Mouse (Mus musculus) lung, embryonic 14.5 days (tissue): ENCODE results near the gene Zc3h7a. TPM values are rescaled to one million over a fixed set of nuclear protein-coding genes. Genes with fewer than 3 reads are reported as not detected.

Experiments
- ATAC-seq: fragments of 200-750 bp; cut with Nextera tagmentation; 2 replicates; pipeline ENCODE4 v1.8.0; 2017; ENCODE audit warnings: mild to moderate bottlenecking, moderate TSS enrichment, moderate library complexity; ENCODE audit not compliant: insufficient read depth
- DNase-seq: peaks from one replicate; pipeline ENCODE4 v3.0.0-alpha.2; 2015
- H3K27ac ChIP-seq: fragments of 300-500 bp; sonication (generic); 2 replicates; pipeline ENCODE4 v1.5.1; 2014; ENCODE audit warnings: low read depth, mild to moderate bottlenecking, moderate library complexity
- H3K27me3 ChIP-seq: fragments of 300-500 bp; sonication (generic); 2 replicates; pipeline ENCODE4 v1.6.1; 2014; ENCODE audit warnings: low read length, control low read depth; ENCODE audit not compliant: insufficient read depth
- H3K36me3 ChIP-seq: fragments of 300-500 bp; sonication (generic); 2 replicates; pipeline ENCODE4 v1.6.1; 2014; ENCODE audit warnings: control low read depth; ENCODE audit not compliant: insufficient read depth
- H3K4me1 ChIP-seq: fragments of 300-500 bp; sonication (generic); 2 replicates; pipeline ENCODE4 v1.6.1; 2014; ENCODE audit warnings: antibody characterized with exemption, control low read depth; ENCODE audit not compliant: insufficient read depth
- H3K4me2 ChIP-seq: fragments of 300-500 bp; sonication (generic); 2 replicates; pipeline ENCODE4 v1.6.1; 2014; ENCODE audit warnings: mild to moderate bottlenecking
- H3K4me3 ChIP-seq: fragments of 300-500 bp; sonication (generic); 2 replicates; pipeline ENCODE4 v1.5.1; 2014; ENCODE audit warnings: low read depth, low read length
- H3K9ac ChIP-seq: fragments of 300-500 bp; sonication (generic); 2 replicates; pipeline ENCODE4 v1.6.1; 2014
- H3K9me3 ChIP-seq: fragments of 300-500 bp; sonication (generic); 2 replicates; pipeline ENCODE4 v1.6.1; 2016; ENCODE audit warnings: low read depth, low read length, control low read depth
- CTCF ChIP-seq: IDR thresholded peaks from 2 replicates; pipeline ENCODE4 v1.5.1; 2016; ENCODE audit warnings: antibody characterized with exemption, low read depth
- WGBS: fragments of 180-500 bp; shearing (Covaris S2); extraction: QIAGEN DNeasy Blood & Tissue Kit; methylation state at CpG from one replicate; pipeline ENCODE4 v1.1.7; 2014; 5-methylcytosine and 5-hydroxymethylcytosine counted together
- polyA plus RNA-seq: library from polyadenylated mRNA; unstranded; fragments of >200 nt; fragmentation: Nextera tagmentation; extraction: Ambion mirVana; gene quantifications from 2 replicates; pipeline ENCODE4 v1.2.1, GENCODE M21; 2014

Gene Zc3h7a
- polyA plus RNA-seq, 1 experiment from 2014 or later, result 95.8 TPM

DNA sequence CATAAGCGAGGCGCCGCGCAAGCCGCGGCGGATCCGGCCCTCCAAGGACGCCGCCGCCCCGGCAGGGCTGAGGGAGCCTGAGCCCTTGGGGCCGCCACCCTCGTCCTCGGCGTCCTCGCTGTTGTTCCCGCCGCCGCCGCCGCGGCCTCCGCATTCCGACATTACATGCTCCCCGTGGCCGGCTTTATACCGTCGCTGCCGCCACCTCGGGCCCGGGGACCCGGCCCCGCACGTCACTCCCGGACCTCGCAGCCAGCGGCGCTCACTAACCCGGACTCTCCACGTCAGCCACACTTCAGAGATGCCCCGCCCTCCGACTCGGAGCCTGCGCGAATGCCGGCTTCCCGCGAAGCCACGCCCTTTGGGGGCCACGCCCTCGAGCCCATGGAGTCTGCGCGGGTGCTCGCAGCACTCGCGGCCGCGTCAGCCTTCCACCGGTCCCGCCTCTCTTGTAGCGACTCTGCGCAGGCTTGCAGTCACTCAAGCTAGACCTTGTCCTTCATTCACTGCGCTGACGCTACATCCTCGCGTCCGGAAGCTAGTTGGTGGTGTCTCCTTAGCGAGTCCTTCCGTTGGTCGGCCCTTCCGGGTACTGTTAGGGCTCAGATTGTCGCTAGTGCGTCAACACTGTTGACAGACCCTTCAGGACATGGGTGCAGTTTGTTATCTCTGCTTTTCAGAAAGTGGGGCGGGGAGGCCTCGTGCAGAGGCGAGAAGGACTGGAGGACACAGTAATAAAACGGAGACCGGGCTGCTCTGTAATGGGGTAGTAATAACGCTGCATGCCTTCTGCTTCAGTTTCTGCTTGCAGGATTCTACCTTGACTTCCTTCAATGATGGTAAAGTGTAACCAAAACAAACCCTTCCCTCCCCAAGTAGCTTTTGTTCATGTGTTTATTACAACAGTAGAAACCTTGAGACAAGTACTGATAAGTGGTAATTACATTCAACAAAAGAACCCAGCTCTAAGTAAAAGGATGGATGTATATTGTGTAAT is 41.5 kb downstream of the Zc3h7a start, which contains the start of gene Txndc11:
Gene Txndc11, minus strand, starts transcription at position 303 of the 997 bp plus-strand sequence.
- peak within 1 kb of the TSS; percentile 97 for H3K4me3 ChIP-seq
- peaks cover 13% of the 10 kb centered on the region; the same call in 1 of the 2 replicates for H3K4me1 ChIP-seq
- WGBS, result under 1% methylated on average over 67 of the region's 80 CpGs
- peak within 1 kb of the TSS; percentile 87 for H3K4me2 ChIP-seq
- ATAC-seq (peak; percentile 99), DNase-seq (peak; percentile 100)
- H3K27me3 ChIP-seq, result no peaks in the 10 kb centered on the region
- peak within 1 kb of the TSS; percentile 93 for H3K27ac ChIP-seq
- peaks cover 33% of the 10 kb centered on the region for H3K36me3 ChIP-seq
- H3K9me3 ChIP-seq, result no peaks in the 10 kb centered on the region
- H3K9ac ChIP-seq, result peak within 1 kb of the TSS; percentile 93
- no peak for TF ChIP-seq CTCF

DNA sequence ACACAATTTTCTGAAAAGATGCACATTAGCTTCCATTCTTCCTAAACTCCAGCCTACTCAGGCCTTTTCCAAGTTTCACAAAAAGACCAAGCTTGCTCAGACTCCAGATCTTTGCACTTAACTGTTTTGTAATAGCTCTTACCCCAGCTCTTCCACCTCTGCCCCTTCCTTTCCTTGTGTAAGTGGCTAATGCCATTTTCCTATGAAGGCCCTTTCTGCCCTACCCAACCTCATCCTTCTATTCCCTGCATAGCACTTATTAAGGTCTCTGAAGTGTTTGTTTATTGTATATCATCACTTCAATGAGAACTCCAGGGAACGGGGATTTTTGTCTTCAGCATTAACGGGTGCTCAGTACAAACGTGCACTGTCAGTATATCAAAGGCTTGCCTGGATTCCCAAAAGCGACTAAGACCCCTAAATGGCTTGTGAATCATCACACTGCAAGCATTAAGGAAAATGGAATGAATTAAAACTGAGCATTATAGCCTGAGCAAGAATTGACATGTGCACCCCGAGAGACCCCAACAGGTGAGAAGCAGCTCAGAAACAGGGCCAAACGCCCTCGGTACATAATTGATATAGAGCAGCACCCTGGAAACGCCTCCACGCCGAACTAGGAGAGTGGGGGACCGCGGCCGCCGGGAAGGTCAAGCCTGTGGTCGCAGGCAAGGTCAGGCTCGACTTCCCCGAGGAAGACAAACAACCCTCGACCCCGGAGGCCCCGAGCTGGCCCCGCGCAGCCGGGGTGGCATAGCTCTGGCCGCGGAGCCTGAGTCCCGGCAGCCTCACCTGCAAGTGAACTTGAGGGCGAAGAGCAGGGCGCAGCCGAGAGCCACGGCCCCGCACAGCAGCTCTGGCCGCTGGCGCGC is 42.5 kb downstream of the Zc3h7a start:
- DNase-seq (peak; percentile 8), ATAC-seq (no peak)
- Histone ChIP-seq H3K27ac (peak overlapping the region; percentile 93), H3K36me3 (peaks cover 25% of the 10 kb centered on the region), H3K9me3 (no peaks in the 10 kb centered on the region), H3K4me3 (peak overlapping the region; percentile 97), H3K4me1 (peaks cover 13% of the 10 kb centered on the region; the same call in 1 of the 2 replicates), H3K27me3 (no peaks in the 10 kb centered on the region), H3K9ac (peak overlapping the region; percentile 93), H3K4me2 (peak overlapping the region; percentile 87)
- WGBS, result under 1% methylated on average over 34 of the region's 34 CpGs
- no peak for TF ChIP-seq CTCF

DNA sequence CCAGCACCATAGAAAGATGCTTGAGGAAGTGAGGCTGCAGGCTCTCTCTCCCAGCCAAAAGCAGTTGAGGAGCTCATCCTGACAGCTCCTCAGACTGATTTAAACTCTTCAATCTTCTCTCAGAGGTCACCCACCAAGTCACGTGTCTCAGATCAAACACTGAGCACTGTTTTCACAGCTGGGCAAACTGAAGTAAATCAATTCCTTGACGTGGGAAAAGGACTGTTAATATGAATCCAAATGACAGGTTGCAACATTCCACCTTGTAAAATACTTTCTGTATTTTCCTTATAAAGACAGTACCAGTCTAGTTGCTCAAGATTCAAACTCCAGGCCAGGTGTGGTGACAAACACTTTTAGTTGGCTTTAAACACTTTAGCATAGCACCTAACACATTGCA is 43.4 kb downstream of the Zc3h7a start:
- TF ChIP-seq CTCF, result no peak
- Histone ChIP-seq H3K9ac (peak overlapping the region; percentile 93), H3K27ac (no peak overlapping the region), H3K9me3 (no peaks in the 10 kb centered on the region), H3K4me2 (peak overlapping the region; percentile 87), H3K27me3 (no peaks in the 10 kb centered on the region), H3K36me3 (peaks cover 30% of the 10 kb centered on the region), H3K4me1 (peaks cover 13% of the 10 kb centered on the region; the same call in 1 of the 2 replicates), H3K4me3 (peak overlapping the region; percentile 97)
- WGBS, result 8% methylated on average over 2 of the region's 2 CpGs
- ATAC-seq (no peak), DNase-seq (no peak)

DNA sequence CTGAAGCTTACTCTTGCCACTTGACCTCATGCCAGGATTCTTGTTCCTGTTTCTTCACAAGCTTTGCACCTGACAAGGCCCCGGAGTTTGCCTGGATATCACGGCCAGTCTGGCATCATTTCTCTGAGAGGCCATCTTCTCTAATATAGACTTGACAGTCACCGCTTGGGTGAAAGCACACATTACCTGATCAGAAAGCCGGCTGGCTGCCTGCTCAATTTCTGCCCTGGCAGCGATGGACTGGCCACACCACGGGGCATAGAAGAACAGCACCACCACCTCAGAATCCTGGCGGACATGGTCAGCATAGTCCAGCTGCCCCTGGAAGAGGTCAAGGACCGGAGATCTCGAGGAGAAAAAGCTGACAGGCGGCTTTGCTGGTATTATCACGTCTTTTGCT is 47.9 kb downstream of the Zc3h7a start:
- 88% methylated on average over 11 of the region's 11 CpGs for WGBS
- Histone ChIP-seq H3K4me2 (no peak overlapping the region), H3K4me1 (peaks cover 13% of the 10 kb centered on the region; the same call in 1 of the 2 replicates), H3K4me3 (no peak overlapping the region), H3K36me3 (peaks cover 46% of the 10 kb centered on the region), H3K9ac (no peak overlapping the region), H3K27ac (no peak overlapping the region), H3K27me3 (no peaks in the 10 kb centered on the region), H3K9me3 (no peaks in the 10 kb centered on the region)
- no peak for TF ChIP-seq CTCF
- DNase-seq (no peak), ATAC-seq (no peak)

DNA sequence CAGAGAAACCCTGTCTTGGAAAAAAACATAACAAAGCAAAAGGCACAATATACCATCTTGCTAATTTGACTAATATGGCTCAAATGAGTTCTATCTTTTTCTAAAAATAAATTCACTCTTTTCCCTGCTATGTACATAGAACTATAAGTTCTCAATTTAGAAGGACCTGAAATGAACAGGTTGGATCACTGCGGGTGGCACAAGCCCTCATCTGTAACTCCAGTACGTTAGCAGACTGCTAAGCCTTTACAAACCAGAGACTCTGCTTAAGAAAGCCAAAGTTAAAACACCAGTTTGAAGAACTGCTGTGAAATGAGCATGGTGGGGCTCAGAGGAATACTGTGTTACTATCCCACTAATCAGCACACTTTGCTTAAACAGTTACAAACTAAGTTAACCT is 50.8 kb downstream of the Zc3h7a start:
- no peak for TF ChIP-seq CTCF
- H3K4me1 ChIP-seq, result no peaks in the 10 kb centered on the region
- H3K36me3 ChIP-seq, result peaks cover 64% of the 10 kb centered on the region
- H3K4me3 ChIP-seq, result no peak overlapping the region
- no peak for DNase-seq
- 89% methylated on average over 2 of the region's 2 CpGs for WGBS
- ATAC-seq, result no peak
- no peak overlapping the region for H3K27ac ChIP-seq
- no peaks in the 10 kb centered on the region for H3K27me3 ChIP-seq
- no peak overlapping the region for H3K9ac ChIP-seq
- H3K9me3 ChIP-seq, result no peaks in the 10 kb centered on the region
- no peak overlapping the region for H3K4me2 ChIP-seq

DNA sequence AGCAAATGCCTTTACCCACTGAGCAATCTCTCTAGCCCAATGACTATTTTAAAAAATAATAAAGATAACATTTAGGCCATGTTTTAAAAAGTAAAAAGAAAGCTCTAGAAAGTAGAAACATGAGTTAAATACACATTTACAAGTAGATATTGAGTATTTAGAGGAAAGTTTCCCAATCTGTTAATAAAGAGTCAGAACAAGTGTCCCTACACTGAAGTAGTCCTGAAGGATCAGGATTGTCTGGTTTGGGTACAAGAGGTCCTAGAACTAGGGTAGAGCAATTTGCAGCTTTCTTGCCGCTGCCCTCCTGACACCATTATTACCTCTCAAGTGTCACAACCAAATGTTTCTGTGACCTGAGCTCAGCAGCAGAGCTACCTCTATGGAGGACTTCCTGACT is 52.1 kb downstream of the Zc3h7a start:
- H3K27me3 ChIP-seq, result no peaks in the 10 kb centered on the region
- H3K4me1 ChIP-seq, result no peaks in the 10 kb centered on the region
- no peak overlapping the region for H3K4me3 ChIP-seq
- 89% methylated on average over 1 of the region's 1 CpGs for WGBS
- no peak for ATAC-seq
- H3K4me2 ChIP-seq, result no peak overlapping the region
- H3K27ac ChIP-seq, result no peak overlapping the region
- no peak overlapping the region for H3K9ac ChIP-seq
- no peak for DNase-seq
- TF ChIP-seq CTCF, result no peak
- H3K36me3 ChIP-seq, result peaks cover 75% of the 10 kb centered on the region
- no peaks in the 10 kb centered on the region for H3K9me3 ChIP-seq

DNA sequence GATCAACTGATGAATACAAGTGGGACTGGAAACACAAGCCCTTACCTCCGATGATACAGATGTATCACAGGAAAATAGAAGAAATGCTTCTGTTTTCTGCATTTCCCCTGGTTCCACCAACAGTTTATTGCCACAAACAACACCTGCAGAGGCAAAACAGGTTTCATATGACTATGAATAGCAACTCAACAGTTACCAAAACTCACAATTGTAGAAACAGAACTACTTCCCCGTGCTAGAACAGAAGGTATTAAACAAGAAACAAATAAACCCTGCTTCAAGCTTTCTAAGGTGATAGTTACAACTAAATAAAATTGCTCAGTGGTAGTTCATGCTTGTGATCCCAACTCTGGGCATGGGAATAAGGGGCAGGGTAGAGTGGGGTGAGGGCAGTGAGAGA is 53.6 kb downstream of the Zc3h7a start:
- ATAC-seq (no peak), DNase-seq (no peak)
- H3K27me3 ChIP-seq, result no peaks in the 10 kb centered on the region
- no peak overlapping the region for H3K27ac ChIP-seq
- H3K4me1 ChIP-seq, result no peaks in the 10 kb centered on the region
- peaks cover 76% of the 10 kb centered on the region for H3K36me3 ChIP-seq
- 87% methylated on average over 2 of the region's 2 CpGs for WGBS
- no peaks in the 10 kb centered on the region for H3K9me3 ChIP-seq
- no peak overlapping the region for H3K4me3 ChIP-seq
- TF ChIP-seq CTCF, result no peak
- H3K4me2 ChIP-seq, result no peak overlapping the region
- no peak overlapping the region for H3K9ac ChIP-seq
